Comparison of ENCODE assay signal across 9 mouse cellular contexts in genomic region chr7:121563526-121563925, GRCm38 (mm10).
DNase-seq lines count a peak whose midpoint lies in the region; ATAC-seq and TF ChIP-seq lines count a peak whose summit lies in the region.
"Had no signal": no experiment of that assay in that cellular context is flagged by ENCODE, and none has a peak within 500 bp of the region (broad histone marks: within the 10 kb centered on the region; RNA-seq: fewer than 3 reads in every experiment).

No protein-coding gene starts in this region.

- peak; percentile 44; the same call in 1 of the 2 replicates for ATAC-seq in forebrain, postnatal 0 days
- no peak for ATAC-seq in midbrain, embryonic 11.5 days (ENCODE audit: low FRiP score)
- no peak for ATAC-seq in midbrain, embryonic 16.5 days
- ATAC-seq in megakaryocyte-erythroid progenitor cell, adult 5-6 weeks (replicated peaks; ENCODE audit: low FRiP score, low TSS enrichment, poor library complexity, severe bottlenecking) = peak; percentile 87
- ATAC-seq in forebrain, embryonic 12.5 days (ENCODE audit: low FRiP score) = no peak

- WGBS in forebrain, postnatal 0 days = 28% methylated on average over 5 of the region's 5 CpGs
- WGBS in forebrain, embryonic 10.5 days = 41% methylated on average over 5 of the region's 5 CpGs
- 30% methylated on average over 5 of the region's 5 CpGs for WGBS in midbrain, embryonic 11.5 days
- 30% methylated on average over 5 of the region's 5 CpGs for WGBS in midbrain, embryonic 16.5 days
- WGBS in forebrain, embryonic 12.5 days = 34% methylated on average over 5 of the region's 5 CpGs

- no peak overlapping the region for H3K4me3 ChIP-seq in forebrain, postnatal 0 days (ENCODE audit: low read depth, low read length)
- no peak overlapping the region for H3K4me3 ChIP-seq in forebrain, embryonic 10.5 days
- no peak overlapping the region for H3K4me3 ChIP-seq in midbrain, embryonic 11.5 days (ENCODE audit: low read depth, low read length)
- no peak overlapping the region for H3K4me3 ChIP-seq in midbrain, embryonic 16.5 days (ENCODE audit: low read depth, low read length)
- H3K4me3 ChIP-seq in forebrain, embryonic 12.5 days (replicated peaks) = no peak overlapping the region
- H3K4me3 ChIP-seq: neural tube, embryonic 13.5 days had no signal

- H3K27ac ChIP-seq in forebrain, postnatal 0 days (ENCODE audit: low read depth, low read length) = no peak overlapping the region
- no peak overlapping the region for H3K27ac ChIP-seq in forebrain, embryonic 10.5 days
- no peak overlapping the region for H3K27ac ChIP-seq in midbrain, embryonic 11.5 days (ENCODE audit: low read depth, low read length)
- no peak overlapping the region for H3K27ac ChIP-seq in midbrain, embryonic 16.5 days (ENCODE audit: low read length)
- no peak overlapping the region for H3K27ac ChIP-seq in forebrain, embryonic 12.5 days
- H3K27ac ChIP-seq: neural tube, embryonic 13.5 days had no signal

- peak; percentile 80 for DNase-seq in forebrain, postnatal 0 days
- no peak for DNase-seq in forebrain, embryonic 10.5 days (ENCODE audit: extremely low spot score, low spot score)
- peak; percentile 89 for DNase-seq in midbrain, embryonic 11.5 days (ENCODE audit: low spot score, missing footprints)
- DNase-seq in c-Kit-positive CD71-negative TER-119-negative erythroid progenitor cells, embryonic 14.5 days (ENCODE audit: low read depth) = peak; percentile 22
- DNase-seq in kidney, adult 9 months = peak; percentile 55

- H3K4me1 ChIP-seq in forebrain, postnatal 0 days (ENCODE audit: insufficient read depth) = no peaks in the 10 kb centered on the region; the same call in 1 of the 2 replicates
- H3K4me1 ChIP-seq in forebrain, embryonic 10.5 days = no peaks in the 10 kb centered on the region
- no peaks in the 10 kb centered on the region for H3K4me1 ChIP-seq in midbrain, embryonic 11.5 days (ENCODE audit: control insufficient read depth, insufficient read depth, low read length)
- no peaks in the 10 kb centered on the region for H3K4me1 ChIP-seq in midbrain, embryonic 16.5 days (ENCODE audit: control insufficient read depth, insufficient read depth, low read length)
- H3K4me1 ChIP-seq in forebrain, embryonic 12.5 days = no peaks in the 10 kb centered on the region
- H3K4me1 ChIP-seq: neural tube, embryonic 13.5 days had no signal

- H3K27me3 ChIP-seq in forebrain, postnatal 0 days (ENCODE audit: insufficient read depth, low read length) = no peaks in the 10 kb centered on the region
- no peaks in the 10 kb centered on the region for H3K27me3 ChIP-seq in forebrain, embryonic 10.5 days (ENCODE audit: poor library complexity, severe bottlenecking)
- no peaks in the 10 kb centered on the region for H3K27me3 ChIP-seq in midbrain, embryonic 11.5 days (ENCODE audit: control insufficient read depth, insufficient read depth, low read length)
- H3K27me3 ChIP-seq in midbrain, embryonic 16.5 days (ENCODE audit: control insufficient read depth, insufficient read depth, low read depth, low read length) = no peaks in the 10 kb centered on the region
- H3K27me3 ChIP-seq in forebrain, embryonic 12.5 days = no peaks in the 10 kb centered on the region
- H3K27me3 ChIP-seq: neural tube, embryonic 13.5 days had no signal

- no peak overlapping the region for H3K4me2 ChIP-seq in forebrain, postnatal 0 days (ENCODE audit: low read depth)
- H3K4me2 ChIP-seq in midbrain, embryonic 11.5 days = no peak overlapping the region
- no peak overlapping the region for H3K4me2 ChIP-seq in midbrain, embryonic 16.5 days (ENCODE audit: low read length)
- no peak overlapping the region for H3K4me2 ChIP-seq in forebrain, embryonic 12.5 days
- H3K4me2 ChIP-seq: neural tube, embryonic 13.5 days had no signal

- H3K9ac ChIP-seq in forebrain, postnatal 0 days = no peak overlapping the region
- no peak overlapping the region for H3K9ac ChIP-seq in midbrain, embryonic 11.5 days (ENCODE audit: low read length)
- H3K9ac ChIP-seq in midbrain, embryonic 16.5 days (ENCODE audit: low read depth, low read length) = no peak overlapping the region
- no peak overlapping the region for H3K9ac ChIP-seq in forebrain, embryonic 12.5 days
- H3K9ac ChIP-seq: neural tube, embryonic 13.5 days had no signal

- no peaks in the 10 kb centered on the region for H3K36me3 ChIP-seq in forebrain, postnatal 0 days (ENCODE audit: insufficient read depth)
- H3K36me3 ChIP-seq in forebrain, embryonic 10.5 days (replicated peaks) = no peaks in the 10 kb centered on the region
- H3K36me3 ChIP-seq in midbrain, embryonic 11.5 days (ENCODE audit: control insufficient read depth, insufficient read depth, low read length) = no peaks in the 10 kb centered on the region
- no peaks in the 10 kb centered on the region for H3K36me3 ChIP-seq in midbrain, embryonic 16.5 days (ENCODE audit: control insufficient read depth, insufficient read depth, low read length)
- H3K36me3 ChIP-seq in forebrain, embryonic 12.5 days (replicated peaks) = no peaks in the 10 kb centered on the region
- H3K36me3 ChIP-seq: neural tube, embryonic 13.5 days had no signal

- no peaks in the 10 kb centered on the region for H3K9me3 ChIP-seq in forebrain, postnatal 0 days (ENCODE audit: low read length)
- no peaks in the 10 kb centered on the region for H3K9me3 ChIP-seq in forebrain, embryonic 10.5 days
- no peaks in the 10 kb centered on the region for H3K9me3 ChIP-seq in midbrain, embryonic 11.5 days (ENCODE audit: control insufficient read depth, low read length)
- H3K9me3 ChIP-seq in midbrain, embryonic 16.5 days (replicated peaks; ENCODE audit: control insufficient read depth, low read length, poor library complexity, severe bottlenecking) = no peaks in the 10 kb centered on the region
- no peaks in the 10 kb centered on the region for H3K9me3 ChIP-seq in forebrain, embryonic 12.5 days
- H3K9me3 ChIP-seq: neural tube, embryonic 13.5 days had no signal

- peak; percentile 83 for TF ChIP-seq CTCF in forebrain, postnatal 0 days (IDR thresholded peaks at IDR 0.05; ENCODE audit: low read depth)

Comparison
In these comparisons a context has a peak if more than half of its experiments do, and no peak if none do; other contexts are left out.
1. ATAC-seq: peak in forebrain, postnatal 0 days (single experiment) and megakaryocyte-erythroid progenitor cell, adult 5-6 weeks (single experiment); none in midbrain, embryonic 11.5 days (single experiment), midbrain, embryonic 16.5 days (single experiment) and forebrain, embryonic 12.5 days (single experiment).